Mouse (Mus musculus) granulocyte monocyte progenitor cell, adult 5-6 weeks (primary cell): ENCODE data around the gene Fyco1. TPM values are rescaled to one million over a fixed set of nuclear protein-coding genes. Genes with fewer than 3 reads are reported as not detected.
"Not testable (repeated sequence)": the region's sequence is repeated elsewhere in the genome, so short reads cannot be mapped to it uniquely, and the experiment has no call there.

Experiments
- ATAC-seq: replicated peaks from 2 replicates; pipeline ENCODE4 v1.8.0; 2016; ENCODE audit warnings: mild to moderate bottlenecking, moderate TSS enrichment, inconsistent platforms; ENCODE audit not compliant: poor library complexity, severe bottlenecking
- total RNA-seq, 2 experiments: library from RNA; stranded (forward) in 1 of 2; stranded (reverse) in 1 of 2; fragments of 200-712, 200-1000 nt in 1 of 2; fragments of >200 nt in 1 of 2; fragmentation: Nextera tagmentation in 1 of 2; gene quantifications; 2 replicates each; pipeline ENCODE4 v1.2.3; 2014 to 2017

The Fyco1 gene
- total RNA-seq, 2 experiments from 2014 or later = 10.7 to 28.6 TPM

DNA sequence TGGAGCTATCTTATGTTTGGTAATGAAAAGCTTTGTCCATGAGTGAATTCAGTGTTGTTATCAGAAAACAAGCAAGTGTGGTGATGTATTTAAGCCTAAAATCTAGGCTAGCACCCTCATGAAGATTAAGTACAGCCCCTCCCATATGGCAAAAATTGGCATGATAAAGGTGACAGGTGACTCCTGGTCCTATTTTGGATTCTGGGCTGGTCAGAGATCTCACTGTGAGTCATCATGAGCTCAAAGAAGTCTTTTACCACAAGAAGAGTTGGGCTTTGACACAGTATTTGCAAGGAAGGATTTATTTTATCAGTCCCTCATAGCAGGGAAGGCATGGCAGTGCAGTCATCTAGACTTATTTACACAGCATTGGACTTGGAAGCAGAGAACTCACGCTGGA lies 35.7 kb downstream of the Fyco1 start:
- ATAC-seq = no peak

GRCm38 (mm10) chr9:123815444-123815843 lies 36.3 kb downstream of the Fyco1 start:
- ATAC-seq = peak; percentile 93

GRCm38 (mm10) chr9:123814821-123815220 lies 36.9 kb downstream of the Fyco1 start:
- ATAC-seq = no peak

- ATAC-seq = no peak
Observed at GRCm38 (mm10) chr9:123814326-123814725, 37.4 kb downstream of the Fyco1 start.

DNA sequence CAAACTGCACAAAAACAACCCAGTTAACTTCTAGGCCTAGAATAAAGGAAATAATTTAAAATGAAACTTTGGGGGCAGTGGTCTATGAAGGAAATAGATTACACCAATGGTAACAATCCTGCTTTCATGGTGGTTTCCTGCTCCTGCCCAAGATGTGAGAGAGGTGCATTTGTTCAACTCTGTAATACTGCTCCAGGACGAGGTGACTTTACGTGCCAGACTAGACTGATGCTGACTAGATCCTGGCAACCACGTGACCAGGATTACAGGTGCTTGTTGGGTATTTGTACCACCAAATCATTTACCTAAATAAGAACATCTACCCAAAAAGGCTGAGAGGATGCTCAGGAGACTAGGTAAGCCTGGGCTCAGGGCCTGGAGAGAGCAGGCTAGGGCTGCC lies 39.9 kb downstream of the Fyco1 start:
- no peak for ATAC-seq

- no peak for ATAC-seq
Observed at GRCm38 (mm10) chr9:123808583-123808982, 43.1 kb downstream of the Fyco1 start.

GRCm38 (mm10) chr9:123806267-123806666 lies 45.4 kb downstream of the Fyco1 start, which contains the start of gene Cxcr6:
TSS of gene Cxcr6 (plus strand) at chr9:123806475.
- ATAC-seq = no peak

DNA sequence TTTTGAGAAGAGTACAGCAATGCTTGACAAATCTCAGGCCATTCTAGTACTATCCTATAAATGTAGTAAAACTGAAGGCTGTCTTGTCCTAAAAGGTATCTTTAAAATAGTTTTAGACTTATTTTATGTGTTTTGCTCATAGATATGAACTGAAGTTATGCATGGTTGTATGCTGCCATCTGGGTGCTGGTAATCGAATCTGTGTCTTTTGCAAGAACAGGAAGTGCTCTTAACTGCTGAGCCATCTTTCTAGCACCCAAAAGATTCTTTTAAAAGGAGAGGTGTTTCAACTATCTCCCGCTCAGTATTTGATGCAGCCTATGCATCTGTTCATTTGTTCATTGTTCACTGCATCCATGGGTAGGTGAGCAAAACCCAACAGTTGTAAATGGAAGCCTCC lies 46.5 kb downstream of the Fyco1 start:
- ATAC-seq = no peak

DNA sequence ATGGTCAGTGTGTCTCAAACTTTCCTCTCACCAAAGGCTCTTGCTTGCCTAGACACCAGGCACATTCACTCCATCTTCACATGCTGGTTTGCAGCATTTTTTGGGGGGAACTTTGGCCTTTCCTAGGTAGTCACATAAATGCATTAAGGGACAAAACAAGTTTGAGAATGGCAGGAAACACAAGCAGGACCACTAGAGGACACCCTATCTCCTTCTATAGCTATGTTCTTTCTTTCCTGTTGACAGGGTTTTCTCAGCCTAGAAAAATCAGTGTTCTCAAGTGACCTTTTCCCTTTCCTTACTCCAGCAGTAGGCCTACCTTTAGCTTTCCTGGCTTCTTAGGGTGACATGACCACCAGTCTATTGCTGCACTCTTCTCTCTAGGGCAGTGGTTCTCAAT lies 48.8 kb downstream of the Fyco1 start:
- ATAC-seq = no peak

DNA sequence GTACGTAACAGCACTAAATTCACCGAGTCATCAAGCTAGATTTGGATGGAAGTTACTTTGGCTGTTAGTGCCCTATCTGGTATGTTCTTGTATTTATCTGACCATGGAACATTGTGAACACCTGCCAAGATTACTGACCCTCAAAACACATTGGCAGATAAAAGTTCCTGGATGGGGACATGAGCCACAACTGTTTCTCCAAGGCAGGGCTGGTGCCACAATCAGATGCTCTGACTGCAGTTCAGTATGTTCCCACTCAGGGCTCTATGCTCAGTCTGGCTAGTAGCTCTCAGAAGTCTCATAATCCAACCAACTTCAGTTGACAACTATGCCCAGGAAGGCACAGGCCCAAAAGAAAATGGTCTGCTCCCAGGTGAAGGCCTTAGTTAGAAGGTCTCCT lies 49.3 kb downstream of the Fyco1 start:
- no peak for ATAC-seq

DNA sequence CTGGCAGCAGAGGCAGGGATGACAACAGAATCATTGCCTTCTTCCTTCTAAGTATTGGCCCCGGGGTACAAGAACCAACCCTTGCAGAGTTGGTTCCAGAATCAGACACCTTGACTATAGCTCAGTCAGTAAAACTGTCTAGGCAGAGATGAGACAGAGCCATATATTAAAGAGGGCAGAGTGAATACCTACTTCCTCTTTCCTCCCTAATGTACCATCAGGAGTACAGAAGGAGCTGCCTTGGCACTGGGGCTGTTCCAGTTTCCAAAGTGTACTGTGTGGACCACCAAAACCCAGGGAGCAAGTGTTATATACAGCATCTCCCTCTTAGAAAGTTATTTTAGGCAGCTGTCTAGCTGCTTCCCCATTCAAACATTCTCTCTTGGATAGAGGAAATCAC lies 50.2 kb downstream of the Fyco1 start:
- ATAC-seq = peak; percentile 61

GRCm38 (mm10) chr9:123796174-123796573 lies 55.5 kb downstream of the Fyco1 start:
- ATAC-seq = peak; percentile 67

GRCm38 (mm10) chr9:123788855-123789529 lies 62.7 kb downstream of the Fyco1 start:
- no peak for ATAC-seq

DNA sequence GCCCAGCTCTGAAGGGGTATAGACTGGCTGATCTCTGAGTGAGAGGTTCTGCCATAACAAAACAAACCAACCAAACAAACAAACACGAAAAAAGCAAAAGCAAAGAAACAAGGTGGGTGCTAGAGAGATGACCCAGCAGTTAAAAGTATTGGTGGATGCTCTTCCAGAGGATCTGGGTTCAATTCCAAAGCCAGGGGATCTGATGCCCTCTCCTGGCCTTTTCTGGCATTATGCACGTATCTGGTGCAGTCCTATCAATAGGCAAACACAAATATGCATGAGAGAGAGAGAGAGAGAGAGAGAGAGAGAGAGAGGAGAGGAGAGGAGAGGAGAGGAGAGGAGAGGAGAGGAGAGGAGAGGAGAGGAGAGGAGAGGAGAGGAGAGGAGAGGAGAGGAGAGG lies 78.4 kb downstream of the Fyco1 start:
- not testable (repeated sequence) for ATAC-seq

DNA sequence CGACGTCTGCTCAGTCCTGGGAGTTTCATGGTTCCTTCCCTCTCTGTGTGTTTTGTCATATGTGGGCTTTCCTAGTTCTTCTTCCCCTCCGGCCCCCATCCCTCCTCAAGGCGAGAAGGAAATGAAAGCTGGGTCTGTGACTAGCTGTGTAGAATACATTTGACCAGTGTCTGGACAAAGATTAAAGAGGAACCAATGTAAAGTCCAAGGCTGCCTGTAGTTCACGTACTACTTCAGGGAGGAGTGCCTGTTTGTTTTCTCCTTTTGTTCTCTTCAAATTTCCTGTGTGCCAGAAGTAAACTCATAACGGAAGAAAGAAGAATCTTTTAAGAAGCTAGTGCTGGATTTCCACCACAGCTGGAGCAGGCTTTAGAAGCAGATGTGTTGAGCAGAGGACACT lies 82.2 kb downstream of the Fyco1 start:
- peak; percentile 98 for ATAC-seq

- ATAC-seq = no peak
Observed at GRCm38 (mm10) chr9:123768443-123768842, 83.3 kb downstream of the Fyco1 start.

DNA sequence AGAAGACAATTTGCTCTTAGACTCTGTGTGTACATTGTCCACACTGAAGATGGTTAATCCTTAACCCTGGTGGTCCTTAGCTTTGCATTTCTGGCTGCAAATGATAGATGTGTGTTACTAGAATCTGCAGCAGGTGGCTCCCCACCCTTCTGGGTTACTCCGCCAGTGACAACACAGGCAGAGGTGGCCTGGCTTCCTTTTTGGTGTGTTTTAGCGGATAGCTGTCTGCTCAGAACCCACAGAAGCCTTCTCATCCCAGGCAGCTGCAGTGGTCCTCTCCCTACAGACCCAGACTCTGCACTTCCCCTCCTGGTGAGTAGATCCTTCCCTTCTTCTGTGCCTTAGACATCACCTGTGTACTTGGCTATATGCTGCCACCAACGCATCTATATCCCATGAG lies 84.7 kb downstream of the Fyco1 start:
- no peak for ATAC-seq

GRCm38 (mm10) chr9:123763771-123764170 lies 87.9 kb downstream of the Fyco1 start:
- no peak for ATAC-seq

DNA sequence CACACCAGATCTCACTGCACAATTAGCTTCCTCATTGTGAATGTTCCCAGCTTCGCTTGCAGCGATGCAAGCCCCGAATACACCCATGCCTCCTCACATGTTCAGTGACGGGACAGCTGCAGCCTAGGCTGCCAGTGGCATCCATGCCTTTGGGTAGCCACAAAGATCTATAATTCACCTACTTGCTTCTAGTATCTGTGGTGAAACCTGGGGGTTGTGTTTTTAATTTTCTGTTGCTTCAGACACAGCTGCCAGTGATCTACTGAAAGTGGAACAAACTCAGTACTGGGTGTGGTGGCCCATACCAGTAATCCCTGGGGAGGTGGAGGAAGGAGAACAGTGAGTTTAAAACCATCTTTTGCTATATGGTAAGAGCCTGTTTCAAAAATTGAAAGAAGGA lies 88.8 kb downstream of the Fyco1 start:
- ATAC-seq = peak; percentile 62

GRCm38 (mm10) chr9:123760806-123761205 lies 90.9 kb downstream of the Fyco1 start:
- no peak for ATAC-seq

GRCm38 (mm10) chr9:123758645-123759044 lies 93.1 kb downstream of the Fyco1 start:
- no peak for ATAC-seq

DNA sequence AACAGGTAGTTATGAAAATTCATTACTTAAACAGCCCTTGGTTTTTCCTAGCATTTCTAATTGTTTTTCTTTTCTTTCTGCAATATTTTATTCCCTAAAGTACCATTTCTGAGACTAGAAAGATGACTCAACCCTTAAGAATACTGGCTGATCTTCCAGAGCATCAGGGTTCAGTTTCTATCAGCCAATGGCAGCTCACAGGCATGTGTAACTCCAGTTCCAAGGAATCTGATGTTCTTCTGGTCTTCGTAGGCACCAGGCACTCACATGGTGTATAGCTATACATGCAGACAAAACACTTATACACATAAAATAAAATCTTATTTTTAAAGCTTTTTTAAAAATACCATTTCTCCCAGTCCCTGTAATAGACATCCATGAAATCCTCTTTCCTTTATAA lies 93.5 kb downstream of the Fyco1 start:
- ATAC-seq = no peak

DNA sequence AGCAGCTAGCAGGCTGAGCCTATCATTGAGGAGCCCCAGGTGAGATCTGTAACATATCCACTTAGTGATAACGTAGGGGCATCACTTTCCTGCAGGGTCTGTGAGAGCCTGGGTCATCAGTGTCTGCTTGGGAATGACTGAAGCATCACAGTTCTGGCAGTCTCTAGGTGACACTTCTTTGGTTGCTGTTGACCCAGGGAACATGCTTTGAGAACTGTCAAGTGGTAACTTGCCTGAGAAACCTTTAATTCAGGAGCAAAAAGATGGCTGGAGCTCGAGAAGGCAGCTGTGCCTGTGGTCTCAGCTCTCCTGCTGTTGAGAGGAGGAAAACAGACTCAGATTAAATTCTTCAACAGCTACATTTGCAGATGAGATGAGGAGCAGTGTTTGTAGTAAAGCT lies 94.4 kb downstream of the Fyco1 start:
- ATAC-seq = no peak
